Mouse (Mus musculus) thymus, adult 2 months (tissue): ENCODE data around the gene Rimbp3. TPM values are rescaled to one million over a fixed set of nuclear protein-coding genes. Genes with fewer than 3 reads are reported as not detected.

Experiments
- DNase-seq: peaks from one replicate; pipeline ENCODE4 v3.0.0; 2021
- H3K27ac ChIP-seq: fragments of 200-500 bp; 2 replicates; pipeline ENCODE4 v1.5.1; 2012; ENCODE audit warnings: low read length, control low read depth; ENCODE audit not compliant: control insufficient read depth, insufficient read depth
- H3K27me3 ChIP-seq: fragments of 200-500 bp; 2 replicates; pipeline ENCODE4 v1.6.1; 2012; ENCODE audit warnings: mild to moderate bottlenecking, low read length, moderate library complexity, mixed read lengths; ENCODE audit not compliant: control insufficient read depth, insufficient read depth
- H3K36me3 ChIP-seq: fragments of 200-500 bp; 2 replicates; pipeline ENCODE4 v1.6.1; 2012; ENCODE audit warnings: mild to moderate bottlenecking, low read length, moderate library complexity; ENCODE audit not compliant: control insufficient read depth, insufficient read depth
- H3K4me1 ChIP-seq: fragments of 200-500 bp; replicated peaks from 2 replicates; pipeline ENCODE4 v1.6.1; 2012; ENCODE audit warnings: low read length; ENCODE audit not compliant: control insufficient read depth, insufficient read depth
- H3K4me3 ChIP-seq: fragments of 200-500 bp; 2 replicates; pipeline ENCODE4 v1.5.1; 2012; ENCODE audit warnings: mild to moderate bottlenecking, low read length, control low read depth, moderate library complexity; ENCODE audit not compliant: control insufficient read depth, insufficient read depth
- CTCF ChIP-seq: fragments of 200-500 bp; IDR thresholded peaks from 2 replicates; pipeline ENCODE4 v1.5.1; 2012; ENCODE audit warnings: mild to moderate bottlenecking, control low read depth, low read length, moderate library complexity, borderline replicate concordance; ENCODE audit not compliant: control insufficient read depth, poor library complexity, insufficient read depth; ENCODE audit errors: extremely low read depth
- POLR2A ChIP-seq: fragments of 200-500 bp; IDR thresholded peaks from 2 replicates; pipeline ENCODE4 v1.6.1; 2012; ENCODE audit warnings: mild to moderate bottlenecking, low read length, control low read depth, moderate library complexity; ENCODE audit not compliant: control insufficient read depth, poor library complexity, insufficient read depth; ENCODE audit errors: extremely low read depth
- WGBS: fragments of 180-500 bp; shearing (Covaris S2); methylation state at CpG from one replicate; pipeline ENCODE4 v1.1.7; 2018; 5-methylcytosine and 5-hydroxymethylcytosine counted together
- polyA plus RNA-seq: library from polyadenylated mRNA; depleted of rRNA; stranded (reverse); fragments of >200 nt; gene quantifications from 2 replicates; pipeline ENCODE4 v1.2.3, GENCODE M21; 2012

Gene Rimbp3
- polyA plus RNA-seq, 1 experiment, result 0.51 TPM

- peaks cover 1% of the 10 kb centered on the region for H3K36me3 ChIP-seq
Observed at GRCm38 (mm10) chr16:17179706-17180105, 28.7 kb upstream of the Rimbp3 start.

GRCm38 (mm10) chr16:17181382-17181781 is 27.0 kb upstream of the Rimbp3 start:
- no peaks in the 10 kb centered on the region for H3K27me3 ChIP-seq
- no peak overlapping the region for H3K27ac ChIP-seq
- no peak for DNase-seq
- peaks cover 4% of the 10 kb centered on the region; the same call in 1 of the 2 replicates for H3K36me3 ChIP-seq
- WGBS, result 72% methylated on average over 4 of the region's 4 CpGs
- H3K4me1 ChIP-seq, result no peaks in the 10 kb centered on the region
- no peak overlapping the region for H3K4me3 ChIP-seq
- TF ChIP-seq POLR2A, result no peak
- TF ChIP-seq CTCF, result no peak

More at GRCm38 (mm10) chr16:17179706-17180105, 28.7 kb upstream of the Rimbp3 start:
- no peak overlapping the region for H3K4me3 ChIP-seq
- WGBS, result 81% methylated on average over 3 of the region's 3 CpGs
- no peaks in the 10 kb centered on the region for H3K27me3 ChIP-seq
- H3K4me1 ChIP-seq, result no peaks in the 10 kb centered on the region
- no peak overlapping the region for H3K27ac ChIP-seq
- no peak for DNase-seq
- TF ChIP-seq POLR2A (no peak), CTCF (no peak)

DNA sequence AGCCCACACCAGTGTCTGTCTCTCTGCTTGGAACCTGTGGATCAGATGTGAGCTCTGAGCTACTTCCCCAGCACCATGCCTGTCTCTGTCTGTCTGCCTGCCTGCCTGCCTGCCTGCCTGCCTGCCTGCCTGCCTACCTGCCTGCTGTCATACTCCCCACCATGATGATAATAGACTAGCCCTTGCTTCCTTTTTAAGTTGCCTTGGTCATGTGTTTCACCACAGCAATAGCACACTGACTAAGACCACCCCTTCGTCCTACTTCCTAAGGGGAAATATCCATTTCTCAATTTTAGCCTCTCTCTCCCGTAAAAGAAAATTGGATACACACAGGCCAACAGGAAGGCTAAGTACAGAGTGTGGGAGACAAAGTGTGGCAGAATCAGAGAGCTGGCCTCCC is 26.3 kb upstream of the Rimbp3 start:
- no peak for TF ChIP-seq POLR2A
- TF ChIP-seq CTCF, result no peak
- Histone ChIP-seq H3K27me3 (no peaks in the 10 kb centered on the region), H3K36me3 (peaks cover 4% of the 10 kb centered on the region; the same call in 1 of the 2 replicates), H3K4me3 (no peak overlapping the region), H3K4me1 (no peaks in the 10 kb centered on the region), H3K27ac (no peak overlapping the region)
- no peak for DNase-seq
- 89% methylated on average over 2 of the region's 2 CpGs for WGBS

GRCm38 (mm10) chr16:17183003-17183402 is 25.4 kb upstream of the Rimbp3 start:
- WGBS, result 92% methylated on average over 3 of the region's 3 CpGs
- no peak for TF ChIP-seq CTCF
- Histone ChIP-seq H3K27ac (no peak overlapping the region), H3K36me3 (peaks cover 4% of the 10 kb centered on the region; the same call in 1 of the 2 replicates), H3K4me3 (no peak overlapping the region), H3K4me1 (no peaks in the 10 kb centered on the region), H3K27me3 (no peaks in the 10 kb centered on the region)
- DNase-seq, result no peak

GRCm38 (mm10) chr16:17185475-17185874 is 22.9 kb upstream of the Rimbp3 start:
- Histone ChIP-seq H3K4me1 (no peaks in the 10 kb centered on the region), H3K27me3 (no peaks in the 10 kb centered on the region), H3K36me3 (peaks cover 4% of the 10 kb centered on the region; the same call in 1 of the 2 replicates), H3K27ac (no peak overlapping the region), H3K4me3 (no peak overlapping the region)
- TF ChIP-seq POLR2A, result no peak
- no peak for TF ChIP-seq CTCF
- DNase-seq, result no peak

- WGBS, result 74% methylated on average over 4 of the region's 4 CpGs
- Histone ChIP-seq H3K27me3 (no peaks in the 10 kb centered on the region), H3K27ac (no peak overlapping the region), H3K4me3 (no peak overlapping the region), H3K36me3 (no peaks in the 10 kb centered on the region; the same call in 1 of the 2 replicates), H3K4me1 (no peaks in the 10 kb centered on the region)
- no peak for DNase-seq
- no peak for TF ChIP-seq CTCF
- TF ChIP-seq POLR2A, result no peak
Observed at GRCm38 (mm10) chr16:17193823-17194222, 14.6 kb upstream of the Rimbp3 start.

DNA sequence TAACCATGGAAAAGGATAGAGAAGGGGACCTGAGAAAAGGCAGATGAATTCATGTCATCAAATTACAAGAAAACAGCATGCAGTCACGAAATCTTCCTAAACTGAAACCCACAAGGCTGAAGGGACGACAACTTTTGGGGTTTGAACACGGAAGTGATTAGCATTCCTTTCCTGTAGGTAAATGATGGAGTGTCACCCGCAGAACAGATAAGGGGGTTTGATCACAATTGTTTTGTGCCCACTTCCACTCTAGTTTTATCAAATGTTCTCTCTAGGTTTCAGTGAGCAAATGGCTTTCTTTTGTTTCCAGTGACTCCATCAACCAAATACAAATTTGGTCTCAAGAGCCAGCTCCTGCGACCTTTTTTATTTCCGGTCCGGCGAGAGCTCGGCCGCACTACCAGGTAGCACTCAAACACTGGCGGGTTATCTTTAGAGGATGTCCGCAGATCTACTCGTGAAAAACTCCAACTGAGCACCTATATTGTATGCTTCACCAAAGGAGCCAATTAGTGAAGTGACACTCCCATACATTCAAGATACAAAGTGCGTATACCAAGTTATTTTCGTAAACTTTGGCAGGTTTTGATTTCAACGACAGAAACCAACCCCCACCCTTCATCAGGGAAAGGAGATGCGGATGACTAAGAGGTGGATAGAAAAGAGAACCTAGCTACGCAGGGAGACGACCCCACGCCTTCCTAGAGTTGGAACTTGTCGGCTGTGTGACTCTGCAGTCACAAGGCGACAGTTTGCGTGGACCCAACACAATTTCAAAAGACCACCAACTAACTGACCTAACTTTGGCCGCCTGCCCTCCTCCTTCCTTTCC is 8.1 kb upstream of the Rimbp3 start:
- Histone ChIP-seq H3K27ac (no peak overlapping the region), H3K27me3 (no peaks in the 10 kb centered on the region), H3K36me3 (no peaks in the 10 kb centered on the region), H3K4me1 (peaks cover 3% of the 10 kb centered on the region), H3K4me3 (peak overlapping the region; percentile 100)
- WGBS, result under 1% methylated on average over 24 of the region's 24 CpGs
- TF ChIP-seq POLR2A (no peak), CTCF (no peak)
- DNase-seq, result peak; percentile 13
